Mouse (Mus musculus): Measurements from ENCODE around the gene Ush1g. TPM values are rescaled to one million over a fixed set of nuclear protein-coding genes. Genes with fewer than 3 reads are reported as not detected.

Ush1g gene
- polyA plus RNA-seq, 1 experiment = 0.01 TPM

DNA sequence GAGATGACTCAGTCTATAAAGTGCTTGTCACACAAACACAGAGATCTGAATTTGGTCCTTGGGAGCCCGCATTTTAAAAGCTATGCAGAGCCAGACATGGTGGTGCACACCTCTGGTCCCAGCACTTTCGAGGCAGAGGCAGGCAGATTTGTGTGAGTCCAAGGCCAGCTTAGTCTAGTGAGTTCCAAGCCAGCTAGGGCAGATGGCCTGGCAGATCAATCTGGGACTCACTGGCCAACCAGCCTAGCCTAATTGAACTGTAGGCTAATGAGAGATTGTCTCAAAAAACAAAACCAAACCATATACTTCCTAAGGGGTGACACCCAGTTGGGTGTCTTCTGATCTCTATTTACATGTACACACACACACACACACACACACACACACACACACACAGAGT, 19.4 kb upstream of the Ush1g start:
- Histone ChIP-seq H3K79me2 (ENCODE audit: control insufficient read depth, insufficient read depth) (no peaks in the 10 kb centered on the region), H3K27me3 (ENCODE audit: control insufficient read depth, insufficient read depth, insufficient read length) (peaks cover 38% of the 10 kb centered on the region), H3ac (ENCODE audit: control insufficient read depth, insufficient read length, low read depth) (no peak overlapping the region), H3K36me3 (ENCODE audit: control insufficient read depth, insufficient read depth) (no peaks in the 10 kb centered on the region), H3K4me3 (ENCODE audit: insufficient read depth, poor library complexity, severe bottlenecking) (no peak overlapping the region), H3K79me3 (ENCODE audit: low read depth) (no peaks in the 10 kb centered on the region)
- no peak for TF ChIP-seq FOSL1 (IDR thresholded peaks at IDR 0.05; ENCODE audit: insufficient read depth, low read length, poor library complexity, severe bottlenecking)

DNA sequence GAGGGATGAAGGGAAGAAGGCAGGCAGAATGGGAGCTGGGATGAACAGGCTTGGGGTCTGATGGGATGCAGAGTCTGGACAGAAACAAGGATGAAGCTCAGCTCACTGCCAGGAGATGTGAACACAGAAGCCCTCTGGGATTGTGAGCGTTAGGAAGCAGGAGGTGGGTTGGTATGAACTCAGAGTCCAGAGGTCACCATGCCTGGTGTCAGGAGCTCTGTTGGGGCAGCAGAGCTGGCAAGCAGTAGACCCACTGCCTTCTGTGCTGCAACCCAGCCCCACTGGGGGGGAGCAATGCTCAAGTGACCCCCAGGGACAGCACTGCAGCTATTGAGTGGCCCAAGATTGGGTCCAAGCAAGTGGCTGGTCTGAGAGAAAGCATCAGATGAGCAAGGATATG, 16.0 kb upstream of the Ush1g start:
- H3K4me3 ChIP-seq (ENCODE audit: insufficient read depth, poor library complexity, severe bottlenecking) = no peak overlapping the region
- H3K27me3 ChIP-seq (ENCODE audit: control insufficient read depth, insufficient read depth, insufficient read length) = peaks cover 64% of the 10 kb centered on the region
- TF ChIP-seq MAX (IDR thresholded peaks at IDR 0.05) (no peak), MYOG (IDR thresholded peaks at IDR 0.05; ENCODE audit: control insufficient read depth, extremely low read depth, insufficient read length) (no peak), CEBPB (IDR thresholded peaks at IDR 0.05; ENCODE audit: low read depth) (no peak), MYOD1 (IDR thresholded peaks at IDR 0.05; ENCODE audit: control insufficient read depth, insufficient read length, low read depth) (no peak), USF1 (IDR thresholded peaks at IDR 0.05; ENCODE audit: low read depth) (no peak), FOSL1 (IDR thresholded peaks at IDR 0.05; ENCODE audit: insufficient read depth, low read length, poor library complexity, severe bottlenecking) (no peak), CTCF (IDR thresholded peaks at IDR 0.05; ENCODE audit: control insufficient read depth, insufficient read depth, insufficient read length) (no peak)
- H3ac ChIP-seq (ENCODE audit: control insufficient read depth, insufficient read length, low read depth) = no peak overlapping the region
- H3K79me3 ChIP-seq (ENCODE audit: low read depth) = no peaks in the 10 kb centered on the region
- no peaks in the 10 kb centered on the region for H3K36me3 ChIP-seq (ENCODE audit: control insufficient read depth, insufficient read depth)
- no peaks in the 10 kb centered on the region for H3K79me2 ChIP-seq (ENCODE audit: control insufficient read depth, insufficient read depth)

DNA sequence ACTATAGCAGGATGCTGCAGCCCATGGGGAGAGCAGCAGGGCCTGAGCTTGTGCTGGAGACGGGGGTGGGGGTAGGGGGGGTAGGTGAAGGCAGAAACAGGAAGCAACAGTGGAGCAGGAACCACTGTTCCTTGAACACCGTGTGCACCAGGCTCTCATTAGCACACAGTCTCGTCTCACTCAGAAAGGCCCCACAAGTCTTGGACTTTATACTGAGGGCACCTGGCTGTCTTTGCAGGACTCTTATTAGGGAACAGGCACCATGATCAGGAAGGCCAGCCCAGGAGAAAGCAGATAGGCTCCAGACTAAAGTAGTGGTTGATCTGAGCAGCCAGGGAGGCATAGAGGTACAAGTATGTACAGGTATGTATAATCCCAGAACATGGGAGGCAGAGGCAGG, 15.5 kb upstream of the Ush1g start:
- H3K4me3 ChIP-seq (ENCODE audit: insufficient read depth, poor library complexity, severe bottlenecking) = no peak overlapping the region
- no peaks in the 10 kb centered on the region for H3K36me3 ChIP-seq (ENCODE audit: control insufficient read depth, insufficient read depth)
- TF ChIP-seq MYOD1 (IDR thresholded peaks at IDR 0.05; ENCODE audit: control insufficient read depth, insufficient read length, low read depth) = no peak
- TF ChIP-seq USF1 (IDR thresholded peaks at IDR 0.05; ENCODE audit: low read depth) = no peak
- no peaks in the 10 kb centered on the region for H3K79me3 ChIP-seq (ENCODE audit: low read depth)
- H3K79me2 ChIP-seq (ENCODE audit: control insufficient read depth, insufficient read depth) = no peaks in the 10 kb centered on the region
- no peak overlapping the region for H3ac ChIP-seq (ENCODE audit: control insufficient read depth, insufficient read length, low read depth)
- peaks cover 69% of the 10 kb centered on the region for H3K27me3 ChIP-seq (ENCODE audit: control insufficient read depth, insufficient read depth, insufficient read length)

DNA sequence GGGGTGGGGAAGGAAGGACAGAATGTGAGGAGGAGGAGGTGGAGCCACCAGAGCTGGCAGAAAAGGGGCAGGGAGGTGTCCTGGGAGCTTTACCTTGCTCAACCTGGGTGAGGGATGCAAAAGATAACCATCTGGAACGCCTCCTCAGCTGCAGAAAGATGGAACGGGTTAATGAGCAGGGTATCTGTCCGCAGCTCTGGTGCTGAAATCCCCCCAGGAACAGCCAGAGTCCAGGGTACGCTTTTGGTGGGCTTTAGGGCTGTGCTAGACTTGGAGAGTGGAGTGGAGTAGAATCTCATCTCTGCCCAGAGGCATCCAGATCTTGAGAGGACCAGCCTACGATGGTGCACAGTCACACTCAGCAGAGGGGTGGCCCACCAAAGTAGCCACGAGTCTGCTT, 14.3 kb upstream of the Ush1g start:
- no peaks in the 10 kb centered on the region for H3K79me2 ChIP-seq (ENCODE audit: control insufficient read depth, insufficient read depth)
- no peaks in the 10 kb centered on the region for H3K79me3 ChIP-seq (ENCODE audit: low read depth)
- TF ChIP-seq CEBPB (IDR thresholded peaks at IDR 0.05; ENCODE audit: low read depth) = no peak
- TF ChIP-seq USF1 (IDR thresholded peaks at IDR 0.05; ENCODE audit: low read depth) = no peak
- no peak for TF ChIP-seq FOSL1 (IDR thresholded peaks at IDR 0.05; ENCODE audit: insufficient read depth, low read length, poor library complexity, severe bottlenecking)
- TF ChIP-seq MAX (IDR thresholded peaks at IDR 0.05) = no peak
- TF ChIP-seq MYOD1 (IDR thresholded peaks at IDR 0.05; ENCODE audit: control insufficient read depth, insufficient read length, low read depth) = no peak
- TF ChIP-seq MYOG (IDR thresholded peaks at IDR 0.05; ENCODE audit: control insufficient read depth, extremely low read depth, insufficient read length) = no peak
- no peak for TF ChIP-seq CTCF (IDR thresholded peaks at IDR 0.05; ENCODE audit: control insufficient read depth, insufficient read depth, insufficient read length)
- no peak overlapping the region for H3ac ChIP-seq (ENCODE audit: control insufficient read depth, insufficient read length, low read depth)
- no peak overlapping the region for H3K4me3 ChIP-seq (ENCODE audit: insufficient read depth, poor library complexity, severe bottlenecking)
- H3K27me3 ChIP-seq (ENCODE audit: control insufficient read depth, insufficient read depth, insufficient read length) = peaks cover 69% of the 10 kb centered on the region
- H3K36me3 ChIP-seq (ENCODE audit: control insufficient read depth, insufficient read depth) = no peaks in the 10 kb centered on the region

DNA sequence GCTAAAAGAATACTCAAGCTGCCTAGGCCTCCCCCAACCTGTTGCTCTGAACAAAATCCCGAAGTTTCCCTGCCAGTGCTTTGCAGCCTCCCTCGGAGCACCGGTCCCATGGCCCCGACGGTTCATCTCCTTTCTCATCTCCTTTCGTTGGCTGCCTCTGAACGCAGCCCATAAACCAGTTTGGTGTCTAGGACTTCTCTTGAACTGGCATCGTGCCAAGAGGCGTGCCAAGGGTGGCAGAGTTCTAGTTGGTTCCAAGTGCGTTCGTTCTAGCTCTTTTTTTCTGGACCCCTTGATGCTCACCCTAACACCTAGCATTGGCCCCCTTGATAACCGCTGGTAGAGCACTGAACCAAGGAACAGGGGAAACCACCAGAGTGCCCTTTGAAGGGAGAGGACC, 13.4 kb upstream of the Ush1g start:
- no peaks in the 10 kb centered on the region for H3K79me2 ChIP-seq (ENCODE audit: control insufficient read depth, insufficient read depth)
- H3K79me3 ChIP-seq (ENCODE audit: low read depth) = no peaks in the 10 kb centered on the region
- peaks cover 60% of the 10 kb centered on the region for H3K27me3 ChIP-seq (ENCODE audit: control insufficient read depth, insufficient read depth, insufficient read length)

DNA sequence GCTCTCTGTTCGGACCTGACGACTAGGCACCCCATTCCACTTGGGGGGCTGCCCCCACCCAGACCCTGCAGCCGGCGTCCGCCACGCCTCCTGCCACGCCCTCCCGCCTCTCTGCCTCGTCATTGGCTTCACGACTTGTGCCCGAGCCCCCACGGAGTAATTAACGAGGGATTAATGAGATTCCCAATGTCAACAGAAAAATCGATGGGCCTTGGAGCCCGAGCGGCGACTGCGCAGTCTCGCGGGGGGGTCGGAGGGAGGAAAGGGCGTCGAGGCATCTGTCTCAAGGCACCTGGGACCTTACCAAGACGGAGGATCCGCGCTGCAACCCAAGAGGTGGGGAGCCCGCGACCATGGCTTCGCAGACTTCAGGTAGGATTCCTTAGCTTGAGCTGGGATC, 12.7 kb upstream of the Ush1g start, which contains the start of gene Otop3:
Otop3 (plus strand) TSS at position 201 of the 400 bp plus-strand sequence.
- TF ChIP-seq MYOG (IDR thresholded peaks at IDR 0.05; ENCODE audit: control insufficient read depth, extremely low read depth, insufficient read length) (no peak), MYOD1 (IDR thresholded peaks at IDR 0.05; ENCODE audit: control insufficient read depth, insufficient read length, low read depth) (no peak), FOSL1 (IDR thresholded peaks at IDR 0.05; ENCODE audit: insufficient read depth, low read length, poor library complexity, severe bottlenecking) (no peak), MAX (IDR thresholded peaks at IDR 0.05) (no peak), CEBPB (IDR thresholded peaks at IDR 0.05; ENCODE audit: low read depth) (no peak), USF1 (IDR thresholded peaks at IDR 0.05; ENCODE audit: low read depth) (no peak), CTCF (IDR thresholded peaks at IDR 0.05; ENCODE audit: control insufficient read depth, insufficient read depth, insufficient read length) (no peak)
- H3ac ChIP-seq (ENCODE audit: control insufficient read depth, insufficient read length, low read depth) = no peak within 1 kb of the TSS
- no peaks in the 10 kb centered on the region for H3K36me3 ChIP-seq (ENCODE audit: control insufficient read depth, insufficient read depth)
- no peaks in the 10 kb centered on the region for H3K79me2 ChIP-seq (ENCODE audit: control insufficient read depth, insufficient read depth)
- H3K4me3 ChIP-seq (ENCODE audit: insufficient read depth, poor library complexity, severe bottlenecking) = no peak within 1 kb of the TSS
- H3K79me3 ChIP-seq (ENCODE audit: low read depth) = no peaks in the 10 kb centered on the region
- H3K27me3 ChIP-seq (ENCODE audit: control insufficient read depth, insufficient read depth, insufficient read length) = peaks cover 59% of the 10 kb centered on the region

More for the DNA sequence above, 13.4 kb upstream of the Ush1g start:
- H3K36me3 ChIP-seq (ENCODE audit: control insufficient read depth, insufficient read depth) = no peaks in the 10 kb centered on the region
- no peak overlapping the region for H3K4me3 ChIP-seq (ENCODE audit: insufficient read depth, poor library complexity, severe bottlenecking)
- TF ChIP-seq FOSL1 (IDR thresholded peaks at IDR 0.05; ENCODE audit: insufficient read depth, low read length, poor library complexity, severe bottlenecking) = no peak
- no peak for TF ChIP-seq CTCF (IDR thresholded peaks at IDR 0.05; ENCODE audit: control insufficient read depth, insufficient read depth, insufficient read length)
- H3ac ChIP-seq (ENCODE audit: control insufficient read depth, insufficient read length, low read depth) = no peak overlapping the region
